Mouse (Mus musculus) adrenal gland, adult 10 weeks (tissue): ENCODE measurements around the gene Avil. TPM values are rescaled to one million over a fixed set of nuclear protein-coding genes. Genes with fewer than 3 reads are reported as not detected.

Experiments used
- polyA plus RNA-seq: library from polyadenylated mRNA; stranded (reverse); fragments of 350-450 nt; fragmentation: Illumina TruSeq; extraction: RNeasy Lipid Tissue Mini Kit (QIAGEN cat#74804); gene quantifications from one replicate; pipeline ENCODE4 v1.2.3, GENCODE M21; 2014; ENCODE audit warnings: low read depth, low replicate concordance

The Avil gene
- not detected for polyA plus RNA-seq

GRCm38 (mm10) chr10:127000529-127000928, at the start of gene Avil:
Gene Avil, plus strand, starts transcription at chr10:127000709.

GRCm38 (mm10) chr10:126978277-126978994, 22.1 kb upstream of the Avil start, which contains the start of gene Ctdsp2:
Gene Ctdsp2, plus strand, starts transcription at chr10:126978717.

GRCm38 (mm10) chr10:127030336-127031296, 30.1 kb downstream of the Avil start, which contains the start of gene Tsfm:
Gene Tsfm, minus strand, starts transcription at chr10:127030840.

GRCm38 (mm10) chr10:127041274-127041766, 40.8 kb downstream of the Avil start, which contains the start of the genes Mettl1 and Eef1akmt3:
Gene Mettl1, plus strand, starts transcription at chr10:127041414.
Gene Eef1akmt3, minus strand, starts transcription at chr10:127041513.

GRCm38 (mm10) chr10:127047954-127048353, 47.4 kb downstream of the Avil start, which contains the start of gene Cyp27b1:
Gene Cyp27b1, plus strand, starts transcription at chr10:127048250.

GRCm38 (mm10) chr10:127059968-127060916, 59.7 kb downstream of the Avil start, which contains the start of gene March9:
Gene March9, minus strand, starts transcription at chr10:127060184.

GRCm38 (mm10) chr10:127063239-127063872, 62.8 kb downstream of the Avil start, which contains the start of gene Cdk4:
Gene Cdk4, plus strand, starts transcription at chr10:127063534.

Other genes with a start within 250 kb of the Avil start
- gene Atp23, start 99.4 kb upstream of the Avil start, polyA plus RNA-seq: 2.7 TPM
- 27.4 TPM for gene Ctdsp2, start 22.0 kb upstream of the Avil start, polyA plus RNA-seq
- 13.6 TPM for gene Tsfm, start 30.1 kb downstream of the Avil start, polyA plus RNA-seq
- gene Mettl1, start 40.7 kb downstream of the Avil start, polyA plus RNA-seq: 5.9 TPM
- gene Eef1akmt3, start 40.8 kb downstream of the Avil start, polyA plus RNA-seq: 0.29 TPM
- not detected for gene Cyp27b1, start 47.5 kb downstream of the Avil start, polyA plus RNA-seq
- gene March9, start 59.5 kb downstream of the Avil start, polyA plus RNA-seq: 2.4 TPM
- 24.3 TPM for gene Cdk4, start 62.8 kb downstream of the Avil start, polyA plus RNA-seq
- 92.2 TPM for gene Tspan31, start 69.6 kb downstream of the Avil start, polyA plus RNA-seq
- 0.35 TPM for gene Agap2, start 74.6 kb downstream of the Avil start, polyA plus RNA-seq
- gene Os9, start 120.4 kb downstream of the Avil start, polyA plus RNA-seq: 15.0 TPM
- 0.47 TPM for gene B4galnt1, start 164.5 kb downstream of the Avil start, polyA plus RNA-seq
- not detected for gene Slc26a10, start 179.9 kb downstream of the Avil start, polyA plus RNA-seq
- 8.0 TPM for gene Arhgef25, start 189.4 kb downstream of the Avil start, polyA plus RNA-seq
- gene Dtx3, start 195.0 kb downstream of the Avil start, polyA plus RNA-seq: 3.6 TPM
- gene Pip4k2c, start 210.9 kb downstream of the Avil start, polyA plus RNA-seq: 18.3 TPM